Mouse (Mus musculus) inflammation-experienced regulatory T-cells, adult 16 weeks (primary cell): ENCODE results near the gene Inpp5f. TPM values are rescaled to one million over a fixed set of nuclear protein-coding genes. Genes with fewer than 3 reads are reported as not detected.

Experiments used
- polyA plus RNA-seq: library from polyadenylated mRNA; unstranded; fragments of 100-300 nt; shearing (Covaris generic); gene quantifications from one replicate; pipeline ENCODE4 v1.2.1, GENCODE M21; 2017

The Inpp5f gene
- polyA plus RNA-seq: 79.6 TPM

GRCm38 (mm10) chr7:128610897-128611798 is at the start of gene Inpp5f:
Inpp5f (plus strand) TSS chr7:128611328.

DNA sequence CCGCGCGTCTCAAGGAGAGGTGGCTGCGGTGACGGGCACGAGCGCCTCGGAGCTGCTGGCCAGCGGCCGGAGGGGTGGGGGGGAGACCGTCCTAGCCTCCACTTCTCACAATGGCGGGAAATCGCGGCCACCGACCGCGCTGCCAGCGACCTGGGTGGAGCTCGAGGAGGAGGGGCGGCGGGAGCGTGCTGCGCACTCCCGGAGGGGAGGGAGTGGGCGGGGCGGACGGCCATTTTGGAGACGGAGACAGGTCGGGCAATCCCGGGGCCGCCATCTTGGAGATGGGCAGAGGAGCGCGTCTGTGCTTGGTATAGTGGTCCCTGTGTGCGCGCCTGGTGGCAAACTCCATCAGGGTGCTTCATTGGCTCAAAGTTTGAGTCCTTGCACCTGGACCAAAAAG is 129.2 kb downstream of the Inpp5f start, which contains the start of gene Mcmbp:
Gene Mcmbp (minus strand): TSS at position 162 of the 400 bp plus-strand sequence.

DNA sequence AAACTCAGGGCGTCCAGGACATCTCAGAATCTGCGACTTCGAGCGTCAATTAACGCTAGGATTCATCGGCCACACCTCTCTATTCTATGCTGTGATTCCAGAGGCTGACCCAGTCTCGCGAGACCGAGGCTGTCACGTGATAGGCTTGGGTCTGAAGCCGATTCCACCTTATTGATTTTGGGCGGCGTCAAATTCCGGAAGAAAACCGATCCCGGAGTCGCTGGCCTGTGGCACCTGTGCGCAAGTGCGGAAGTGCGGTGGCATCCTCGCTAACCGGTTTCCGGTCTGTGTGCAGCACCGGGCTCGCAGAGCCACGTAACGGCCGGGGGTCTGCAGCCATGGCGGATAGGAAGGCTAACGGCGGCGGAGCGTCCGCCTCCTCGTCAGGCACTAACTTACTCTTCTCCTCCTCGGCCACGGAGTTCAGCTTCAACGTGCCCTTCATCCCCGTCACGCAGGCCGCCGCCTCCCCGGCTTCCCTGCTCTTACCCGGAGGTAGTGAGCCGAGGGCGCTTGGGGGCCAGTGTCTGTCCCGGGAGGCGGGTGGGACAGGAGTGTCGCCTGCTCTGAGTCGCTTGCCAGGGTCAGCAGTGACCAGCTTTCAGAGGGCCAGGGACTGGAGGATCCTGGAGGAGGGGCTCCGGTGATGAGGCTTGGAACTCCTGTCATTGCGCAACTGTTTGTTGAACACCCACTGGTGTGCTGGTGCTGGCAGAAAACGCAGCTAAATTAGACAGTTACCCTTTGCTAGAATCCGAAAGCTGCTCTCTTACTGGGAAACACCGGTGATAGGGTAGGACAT is 133.8 kb downstream of the Inpp5f start, which contains the start of gene Sec23ip:
Gene Sec23ip (plus strand): TSS at position 260 of the 802 bp plus-strand sequence.

Other genes with a start within 250 kb of the Inpp5f start
- gene Rgs10, start 192.6 kb upstream of the Inpp5f start, polyA plus RNA-seq: 329 TPM
- gene Tial1, start 149.6 kb upstream of the Inpp5f start, polyA plus RNA-seq: 47.6 TPM
- 15.9 TPM for gene Bag3, start 87.7 kb upstream of the Inpp5f start, polyA plus RNA-seq
- 12.7 TPM for gene Mcmbp, start 129.2 kb downstream of the Inpp5f start, polyA plus RNA-seq
- gene Sec23ip, start 133.6 kb downstream of the Inpp5f start, polyA plus RNA-seq: 83.2 TPM